Mouse (Mus musculus): ENCODE measurements around the gene Gm10803.
"Not testable (repeated sequence)": the region's sequence is repeated elsewhere in the genome, so short reads cannot be mapped to it uniquely, and the experiment has no call there.

Gm10803 gene

GRCm38 (mm10) chr2:93560268-93560667 is at the start of gene Gm10803:
TSS of gene Gm10803 (plus strand) at chr2:93560568.
- not testable (repeated sequence) for DNase-seq

- DNase-seq, result peak; percentile 31
Observed at GRCm38 (mm10) chr2:93510839-93511238, 49.5 kb upstream of the Gm10803 start.

- DNase-seq, result no peak
Observed at GRCm38 (mm10) chr2:93512130-93512529, 48.2 kb upstream of the Gm10803 start.

- no peak for DNase-seq
Observed at GRCm38 (mm10) chr2:93515246-93515645, 45.1 kb upstream of the Gm10803 start.

- DNase-seq, result no peak
Observed at GRCm38 (mm10) chr2:93521042-93521441, 39.3 kb upstream of the Gm10803 start.

GRCm38 (mm10) chr2:93521571-93521970 is 38.8 kb upstream of the Gm10803 start:
- DNase-seq, result no peak

GRCm38 (mm10) chr2:93522005-93522404 is 38.4 kb upstream of the Gm10803 start:
- no peak for DNase-seq

GRCm38 (mm10) chr2:93525033-93525762 is 35.2 kb upstream of the Gm10803 start:
- no peak for DNase-seq

- peak; percentile 20 for DNase-seq
Observed at GRCm38 (mm10) chr2:93529602-93530001, 30.8 kb upstream of the Gm10803 start.

- DNase-seq, result no peak
Observed at GRCm38 (mm10) chr2:93533891-93534290, 26.5 kb upstream of the Gm10803 start.

GRCm38 (mm10) chr2:93537385-93537967 is 22.9 kb upstream of the Gm10803 start:
- no peak for DNase-seq

- no peak for DNase-seq
Observed at GRCm38 (mm10) chr2:93538140-93538539, 22.2 kb upstream of the Gm10803 start.

- DNase-seq, result no peak
Observed at GRCm38 (mm10) chr2:93541771-93542170, 18.6 kb upstream of the Gm10803 start.

- peak; percentile 10 for DNase-seq
Observed at GRCm38 (mm10) chr2:93552676-93553521, 7.5 kb upstream of the Gm10803 start.

GRCm38 (mm10) chr2:93553905-93554304 is 6.5 kb upstream of the Gm10803 start:
- DNase-seq, result no peak

GRCm38 (mm10) chr2:93565647-93566046 is 5.3 kb downstream of the Gm10803 start:
- DNase-seq, result no peak

- DNase-seq, result no peak
Observed at GRCm38 (mm10) chr2:93567675-93568074, 7.3 kb downstream of the Gm10803 start.

- no peak for DNase-seq
Observed at GRCm38 (mm10) chr2:93572565-93572964, 12.2 kb downstream of the Gm10803 start.

GRCm38 (mm10) chr2:93581271-93581670 is 20.9 kb downstream of the Gm10803 start:
- no peak for DNase-seq

GRCm38 (mm10) chr2:93585821-93586220 is 25.5 kb downstream of the Gm10803 start:
- DNase-seq, result no peak

GRCm38 (mm10) chr2:93587446-93587845 is 27.1 kb downstream of the Gm10803 start:
- no peak for DNase-seq

- no peak for DNase-seq
Observed at GRCm38 (mm10) chr2:93589875-93590274, 29.5 kb downstream of the Gm10803 start.

GRCm38 (mm10) chr2:93591706-93592105 is 31.3 kb downstream of the Gm10803 start:
- no peak for DNase-seq
